Mouse (Mus musculus) liver, adult 2 months (tissue): ENCODE results near the gene Rnf166. TPM values are rescaled to one million over a fixed set of nuclear protein-coding genes. Genes with fewer than 3 reads are reported as not detected.

ENCODE experiments used
- DNase-seq: peaks from one replicate; pipeline ENCODE4 v3.0.0-alpha.2; 2011; ENCODE audit warnings: low read depth, low spot score; ENCODE audit errors: extremely low read depth
- H3K27ac ChIP-seq: fragments of 200-500 bp; replicated peaks from 2 replicates; pipeline ENCODE4 v1.5.1; 2012; ENCODE audit warnings: low read depth, mild to moderate bottlenecking, control low read depth, inconsistent platforms, low read length; ENCODE audit not compliant: insufficient read depth
- H3K27me3 ChIP-seq: fragments of 200-500 bp; 2 replicates; pipeline ENCODE4 v1.6.1; 2012; ENCODE audit warnings: mild to moderate bottlenecking, moderate library complexity, low read length, inconsistent platforms; ENCODE audit not compliant: control insufficient read depth, insufficient read depth
- H3K36me3 ChIP-seq: fragments of 200-500 bp; 2 replicates; pipeline ENCODE4 v1.6.1; 2012; ENCODE audit warnings: low read length, inconsistent platforms; ENCODE audit not compliant: control insufficient read depth, insufficient read depth
- H3K4me1 ChIP-seq: fragments of 200-500 bp; 2 replicates; pipeline ENCODE4 v1.6.1; 2011; ENCODE audit warnings: low read length; ENCODE audit not compliant: control insufficient read depth, insufficient read depth
- H3K4me3 ChIP-seq: fragments of 200-500 bp; 2 replicates; pipeline ENCODE4 v1.5.1; 2011; ENCODE audit warnings: low read depth, mild to moderate bottlenecking, control low read depth, low read length, moderate library complexity; ENCODE audit not compliant: insufficient read depth
- H3K79me2 ChIP-seq: fragments of 200-500 bp; 2 replicates; pipeline ENCODE4 v1.6.1; 2012; ENCODE audit warnings: inconsistent platforms, mild to moderate bottlenecking, low read length, moderate library complexity; ENCODE audit not compliant: control insufficient read depth, insufficient read depth
- H3K9ac ChIP-seq: fragments of 200-500 bp; 2 replicates; pipeline ENCODE4 v1.6.1; 2012; ENCODE audit warnings: low read depth, mild to moderate bottlenecking, control low read depth, inconsistent platforms, low read length
- CTCF ChIP-seq: fragments of 200-500 bp; IDR thresholded peaks from 2 replicates; pipeline ENCODE4 v1.5.1; 2011; ENCODE audit warnings: low read depth, low read length, control low read depth
- POLR2A ChIP-seq: fragments of 200-500 bp; IDR thresholded peaks from 2 replicates; pipeline ENCODE4 v1.6.1; 2011; ENCODE audit warnings: low read length, control low read depth; ENCODE audit not compliant: insufficient read depth; ENCODE audit errors: extremely low read depth
- WGBS: fragments of 180-500 bp; shearing (Covaris S2); methylation state at CpG from one replicate; pipeline ENCODE4 v1.1.7; 2018; 5-methylcytosine and 5-hydroxymethylcytosine counted together
- polyA plus RNA-seq: library from polyadenylated mRNA; depleted of rRNA; stranded (reverse); fragments of >200 nt; gene quantifications from 2 replicates; pipeline ENCODE4 v1.2.3, GENCODE M21; 2012
- total RNA-seq: library from RNA; depleted of rRNA; stranded (reverse); fragments of >200 nt; gene quantifications from 2 replicates; pipeline ENCODE4 v1.2.3, GENCODE M21; 2014

The Rnf166 gene
- total and polyA plus RNA-seq, 2 experiments, result 5.3 to 24.2 TPM

- DNase-seq, result no peak
- H3K79me2 ChIP-seq, result no peaks in the 10 kb centered on the region
Measured at GRCm38 (mm10) chr8:122428163-122428562, 47.7 kb downstream of the Rnf166 start.

DNA sequence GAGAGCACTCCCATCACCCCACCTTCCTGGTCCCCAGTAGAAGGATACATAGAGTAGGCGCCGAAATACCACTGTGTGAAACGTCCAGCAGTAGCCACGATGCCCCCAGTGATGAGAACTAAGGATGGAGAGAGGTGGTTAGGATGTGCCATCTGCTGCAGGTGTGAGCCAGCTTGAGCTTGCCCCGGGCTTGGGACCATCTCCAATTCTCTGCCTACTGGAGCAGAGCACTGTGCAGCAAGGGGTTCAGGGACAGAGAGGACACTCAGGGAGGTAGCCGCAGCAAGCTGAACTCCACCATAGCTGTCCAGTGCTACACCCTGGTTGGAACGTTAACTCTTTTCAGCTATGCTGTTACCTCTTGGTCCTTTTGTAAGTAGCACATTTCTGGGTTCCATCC, 48.3 kb downstream of the Rnf166 start:
- H3K4me3 ChIP-seq, result no peak overlapping the region
- H3K27ac ChIP-seq, result no peak overlapping the region
- TF ChIP-seq POLR2A (no peak), CTCF (no peak)
- WGBS, result 94% methylated on average over 7 of the region's 7 CpGs
- no peaks in the 10 kb centered on the region for H3K79me2 ChIP-seq
- no peaks in the 10 kb centered on the region for H3K27me3 ChIP-seq
- H3K4me1 ChIP-seq, result no peaks in the 10 kb centered on the region
- H3K36me3 ChIP-seq, result no peaks in the 10 kb centered on the region
- H3K9ac ChIP-seq, result no peak overlapping the region
- no peak for DNase-seq

More at GRCm38 (mm10) chr8:122428163-122428562, 47.7 kb downstream of the Rnf166 start:
- Histone ChIP-seq H3K36me3 (no peaks in the 10 kb centered on the region), H3K9ac (no peak overlapping the region), H3K4me1 (no peaks in the 10 kb centered on the region), H3K27ac (no peak overlapping the region), H3K4me3 (no peak overlapping the region), H3K27me3 (no peaks in the 10 kb centered on the region)
- WGBS, result 87% methylated on average over 9 of the region's 9 CpGs
- TF ChIP-seq CTCF, result no peak
- no peak for TF ChIP-seq POLR2A

DNA sequence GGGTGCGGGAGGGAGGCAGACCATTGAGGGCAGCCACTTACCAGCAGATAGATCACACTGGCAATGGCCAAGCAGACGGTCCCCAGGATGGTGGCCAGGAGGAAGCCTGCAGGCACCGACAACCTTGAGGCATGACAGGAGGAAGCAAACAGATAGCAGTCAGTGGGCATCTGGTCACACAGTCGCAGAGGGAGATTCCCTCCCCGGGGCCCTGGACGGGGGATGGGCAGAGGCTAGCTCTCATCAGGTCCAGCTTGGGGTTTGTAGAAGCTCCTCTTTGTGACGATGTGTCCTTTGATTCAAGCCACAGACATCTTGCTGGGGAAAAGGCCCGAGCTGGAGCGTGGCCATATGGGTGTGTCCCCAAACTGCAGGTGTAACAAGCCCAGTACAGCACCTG, 49.7 kb downstream of the Rnf166 start:
- Histone ChIP-seq H3K4me3 (no peak overlapping the region), H3K9ac (no peak overlapping the region), H3K4me1 (no peaks in the 10 kb centered on the region), H3K27me3 (no peaks in the 10 kb centered on the region), H3K79me2 (no peaks in the 10 kb centered on the region), H3K36me3 (no peaks in the 10 kb centered on the region), H3K27ac (no peak overlapping the region)
- TF ChIP-seq POLR2A (no peak), CTCF (no peak)
- WGBS, result 72% methylated on average over 9 of the region's 9 CpGs
- DNase-seq, result no peak

- H3K4me1 ChIP-seq, result no peaks in the 10 kb centered on the region
- 59% methylated on average over 5 of the region's 5 CpGs for WGBS
- DNase-seq, result no peak
- H3K79me2 ChIP-seq, result no peaks in the 10 kb centered on the region
- H3K27ac ChIP-seq, result no peak overlapping the region
- no peaks in the 10 kb centered on the region for H3K27me3 ChIP-seq
- no peak overlapping the region for H3K4me3 ChIP-seq
- H3K9ac ChIP-seq, result no peak overlapping the region
- no peak for TF ChIP-seq CTCF
- no peak for TF ChIP-seq POLR2A
- H3K36me3 ChIP-seq, result no peaks in the 10 kb centered on the region
Measured at GRCm38 (mm10) chr8:122423659-122424058, 52.2 kb downstream of the Rnf166 start.

DNA sequence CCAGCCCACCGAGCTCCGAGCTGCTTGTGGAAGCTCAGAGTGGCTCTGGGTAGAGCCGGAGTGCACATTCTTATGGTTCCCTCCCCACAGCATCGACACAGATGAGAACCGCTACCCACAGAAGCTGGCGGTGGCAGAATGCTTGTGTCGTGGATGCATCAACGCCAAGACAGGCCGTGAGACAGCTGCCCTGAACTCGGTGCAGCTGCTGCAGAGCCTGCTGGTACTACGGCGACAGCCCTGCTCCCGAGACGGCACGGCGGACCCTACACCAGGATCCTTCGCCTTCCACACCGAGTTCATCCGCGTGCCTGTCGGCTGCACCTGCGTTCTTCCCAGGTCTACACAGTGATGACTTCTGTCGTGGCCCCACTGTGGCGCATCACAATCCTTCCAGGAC, 52.6 kb downstream of the Rnf166 start:
- H3K9ac ChIP-seq, result no peak overlapping the region
- 93% methylated on average over 24 of the region's 24 CpGs for WGBS
- DNase-seq, result no peak
- no peak overlapping the region for H3K27ac ChIP-seq
- H3K4me3 ChIP-seq, result no peak overlapping the region
- no peak for TF ChIP-seq POLR2A
- TF ChIP-seq CTCF, result no peak
- no peaks in the 10 kb centered on the region for H3K79me2 ChIP-seq
- H3K4me1 ChIP-seq, result no peaks in the 10 kb centered on the region
- no peaks in the 10 kb centered on the region for H3K36me3 ChIP-seq
- no peaks in the 10 kb centered on the region for H3K27me3 ChIP-seq

GRCm38 (mm10) chr8:122421376-122422070, 54.3 kb downstream of the Rnf166 start, which contains the start of gene Il17c:
Gene Il17c, plus strand, starts transcription at chr8:122422020.
- no peaks in the 10 kb centered on the region for H3K79me2 ChIP-seq
- no peak within 1 kb of the TSS for H3K9ac ChIP-seq
- H3K27me3 ChIP-seq, result no peaks in the 10 kb centered on the region
- no peaks in the 10 kb centered on the region for H3K4me1 ChIP-seq
- no peak within 1 kb of the TSS for H3K27ac ChIP-seq
- TF ChIP-seq CTCF, result no peak
- no peak within 1 kb of the TSS for H3K4me3 ChIP-seq
- WGBS, result 69% methylated on average over 14 of the region's 14 CpGs
- no peak for DNase-seq
- no peaks in the 10 kb centered on the region; the same call in 1 of the 2 replicates for H3K36me3 ChIP-seq
